Mouse (Mus musculus) intestine, embryonic 15.5 days (tissue): ENCODE measurements around the gene Gm20388. TPM values are rescaled to one million over a fixed set of nuclear protein-coding genes. Genes with fewer than 3 reads are reported as not detected.
A peak's percentile ranks its signal among the peaks of the same experiment; 100 is the strongest.

ENCODE experiments used
- ATAC-seq: fragments of 200-750 bp; cut with Nextera tagmentation; 2 replicates; pipeline ENCODE4 v1.8.0; 2017; ENCODE audit warnings: moderate TSS enrichment, moderate library complexity
- H3K27ac ChIP-seq: fragments of 300-500 bp; sonication (generic); 2 replicates; pipeline ENCODE4 v1.5.1; 2015; ENCODE audit warnings: mild to moderate bottlenecking, inconsistent platforms
- H3K27me3 ChIP-seq: fragments of 300-500 bp; sonication (generic); replicated peaks from 2 replicates; pipeline ENCODE4 v1.6.1; 2015; ENCODE audit warnings: inconsistent platforms
- H3K36me3 ChIP-seq: fragments of 300-500 bp; sonication (generic); 2 replicates; pipeline ENCODE4 v1.6.1; 2015; ENCODE audit warnings: inconsistent platforms
- H3K4me1 ChIP-seq: fragments of 300-500 bp; sonication (generic); replicated peaks from 2 replicates; pipeline ENCODE4 v1.6.1; 2015; ENCODE audit warnings: inconsistent platforms
- H3K4me2 ChIP-seq: fragments of 300-500 bp; sonication (generic); replicated peaks from 2 replicates; pipeline ENCODE4 v1.6.1; 2015; ENCODE audit warnings: mild to moderate bottlenecking, inconsistent platforms
- H3K4me3 ChIP-seq: fragments of 300-500 bp; sonication (generic); replicated peaks from 2 replicates; pipeline ENCODE4 v1.5.1; 2015; ENCODE audit warnings: inconsistent platforms
- H3K9ac ChIP-seq: fragments of 300-500 bp; sonication (generic); 2 replicates; pipeline ENCODE4 v1.6.1; 2015; ENCODE audit warnings: inconsistent platforms
- H3K9me3 ChIP-seq: fragments of 300-500 bp; sonication (generic); 2 replicates; pipeline ENCODE4 v1.6.1; 2016; ENCODE audit warnings: inconsistent platforms
- WGBS: fragments of 180-500 bp; shearing (Covaris S2); methylation state at CpG from one replicate; pipeline ENCODE4 v1.1.7; 2015; 5-methylcytosine and 5-hydroxymethylcytosine counted together
- polyA plus RNA-seq: library from polyadenylated mRNA; unstranded; fragments of >200 nt; fragmentation: Nextera tagmentation; extraction: Ambion mirVana; gene quantifications from 2 replicates; pipeline ENCODE4 v1.2.1, GENCODE M21; 2015

Gm20388 gene
- polyA plus RNA-seq, 1 experiment from 2014 or later = not detected

- H3K27me3 ChIP-seq = no peaks in the 10 kb centered on the region
- H3K9ac ChIP-seq = no peak overlapping the region
- H3K9me3 ChIP-seq = no peaks in the 10 kb centered on the region
- peak overlapping the region; percentile 96 for H3K27ac ChIP-seq
- 45% methylated on average over 14 of the region's 14 CpGs for WGBS
- H3K4me1 ChIP-seq = peaks cover 70% of the 10 kb centered on the region
- H3K4me3 ChIP-seq = no peak overlapping the region
- no peak for ATAC-seq
- no peak overlapping the region for H3K4me2 ChIP-seq
- no peaks in the 10 kb centered on the region for H3K36me3 ChIP-seq
Measured at GRCm38 (mm10) chr8:120278009-120278408, 367.4 kb downstream of the Gm20388 start.

DNA sequence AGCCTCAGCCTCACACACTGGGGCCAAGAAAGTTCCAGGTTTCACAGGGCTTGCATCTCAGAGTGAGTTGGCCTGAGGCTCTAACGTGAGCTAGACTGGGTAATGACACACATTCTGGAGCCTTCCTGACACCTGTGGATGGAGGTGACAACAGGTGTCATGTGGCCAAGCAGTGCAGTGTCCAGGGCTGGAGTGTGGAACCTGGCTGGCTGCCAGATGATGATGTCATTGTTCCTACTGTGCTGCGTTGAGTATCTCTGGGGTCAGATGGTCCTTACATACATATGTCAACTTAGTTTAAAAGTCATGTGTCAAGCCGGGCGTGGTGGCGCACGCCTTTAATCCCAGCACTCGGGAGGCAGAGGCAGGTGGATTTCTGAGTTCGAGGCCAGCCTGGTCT lies 368.8 kb downstream of the Gm20388 start:
- 75% methylated on average over 8 of the region's 8 CpGs for WGBS
- H3K27me3 ChIP-seq = no peaks in the 10 kb centered on the region
- no peak overlapping the region for H3K4me3 ChIP-seq
- H3K4me1 ChIP-seq = peaks cover 76% of the 10 kb centered on the region
- H3K9me3 ChIP-seq = no peaks in the 10 kb centered on the region
- peak overlapping the region; percentile 18; the same call in 1 of the 2 replicates for H3K27ac ChIP-seq
- no peak overlapping the region for H3K9ac ChIP-seq
- no peak overlapping the region for H3K4me2 ChIP-seq
- no peaks in the 10 kb centered on the region for H3K36me3 ChIP-seq
- ATAC-seq = no peak

DNA sequence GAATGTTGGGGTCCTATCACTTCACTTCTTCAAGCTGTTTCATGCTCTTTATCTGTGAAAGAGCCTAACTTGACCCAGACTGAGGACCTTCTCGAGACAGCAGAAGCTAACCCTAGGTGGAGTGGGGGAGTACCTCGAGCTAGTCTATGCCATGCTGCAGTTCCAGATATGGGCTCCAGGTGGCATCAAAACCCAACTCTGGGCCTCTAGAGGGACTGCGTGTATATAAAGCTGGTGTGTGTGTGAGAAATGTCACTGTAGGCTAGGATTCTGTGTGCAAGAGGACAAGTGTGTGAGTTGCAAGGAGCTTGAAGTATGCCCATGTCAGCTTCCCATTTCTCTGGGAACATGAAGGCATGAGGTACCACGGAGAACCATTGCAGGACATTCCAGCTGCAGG lies 370.8 kb downstream of the Gm20388 start:
- no peaks in the 10 kb centered on the region for H3K9me3 ChIP-seq
- no peaks in the 10 kb centered on the region for H3K27me3 ChIP-seq
- no peak overlapping the region for H3K4me3 ChIP-seq
- H3K4me1 ChIP-seq = peaks cover 77% of the 10 kb centered on the region
- no peak overlapping the region for H3K27ac ChIP-seq
- H3K9ac ChIP-seq = no peak overlapping the region
- ATAC-seq = no peak
- 18% methylated on average over 4 of the region's 4 CpGs for WGBS
- no peaks in the 10 kb centered on the region for H3K36me3 ChIP-seq
- no peak overlapping the region for H3K4me2 ChIP-seq

GRCm38 (mm10) chr8:120282465-120282864 lies 371.8 kb downstream of the Gm20388 start:
- Histone ChIP-seq H3K4me1 (peaks cover 67% of the 10 kb centered on the region), H3K27me3 (no peaks in the 10 kb centered on the region), H3K27ac (peak overlapping the region; percentile 40; the same call in 1 of the 2 replicates), H3K4me3 (no peak overlapping the region), H3K9ac (no peak overlapping the region), H3K4me2 (0 out of 2 replicates have a peak overlapping the region, but pooled peaks have one; percentile 3), H3K36me3 (no peaks in the 10 kb centered on the region), H3K9me3 (no peaks in the 10 kb centered on the region)
- WGBS = 49% methylated on average over 5 of the region's 5 CpGs
- ATAC-seq = no peak

- Histone ChIP-seq H3K4me1 (peaks cover 62% of the 10 kb centered on the region), H3K27me3 (no peaks in the 10 kb centered on the region), H3K36me3 (no peaks in the 10 kb centered on the region), H3K4me2 (0 out of 2 replicates have a peak overlapping the region, but pooled peaks have one; percentile 14), H3K9ac (no peak overlapping the region), H3K9me3 (no peaks in the 10 kb centered on the region), H3K4me3 (no peak overlapping the region), H3K27ac (peak overlapping the region; percentile 74)
- ATAC-seq = no peak
- WGBS = 38% methylated on average over 9 of the region's 9 CpGs
Measured at GRCm38 (mm10) chr8:120284265-120284664, 373.6 kb downstream of the Gm20388 start.

- 12% methylated on average over 3 of the region's 3 CpGs for WGBS
- H3K4me1 ChIP-seq = peaks cover 66% of the 10 kb centered on the region
- H3K9me3 ChIP-seq = no peaks in the 10 kb centered on the region
- H3K27me3 ChIP-seq = no peaks in the 10 kb centered on the region
- no peak overlapping the region for H3K4me2 ChIP-seq
- peak; percentile 83 for ATAC-seq
- H3K9ac ChIP-seq = no peak overlapping the region
- H3K36me3 ChIP-seq = no peaks in the 10 kb centered on the region
- H3K27ac ChIP-seq = peak overlapping the region; percentile 74
- H3K4me3 ChIP-seq = no peak overlapping the region
Measured at GRCm38 (mm10) chr8:120285033-120285432, 374.4 kb downstream of the Gm20388 start.

GRCm38 (mm10) chr8:120285878-120286277 lies 375.2 kb downstream of the Gm20388 start:
- H3K4me1 ChIP-seq = peaks cover 66% of the 10 kb centered on the region
- H3K27me3 ChIP-seq = no peaks in the 10 kb centered on the region
- WGBS = 69% methylated on average over 9 of the region's 9 CpGs
- H3K4me3 ChIP-seq = no peak overlapping the region
- H3K9me3 ChIP-seq = no peaks in the 10 kb centered on the region
- no peak overlapping the region for H3K4me2 ChIP-seq
- no peak for ATAC-seq
- no peak overlapping the region for H3K27ac ChIP-seq
- no peaks in the 10 kb centered on the region for H3K36me3 ChIP-seq
- no peak overlapping the region for H3K9ac ChIP-seq

DNA sequence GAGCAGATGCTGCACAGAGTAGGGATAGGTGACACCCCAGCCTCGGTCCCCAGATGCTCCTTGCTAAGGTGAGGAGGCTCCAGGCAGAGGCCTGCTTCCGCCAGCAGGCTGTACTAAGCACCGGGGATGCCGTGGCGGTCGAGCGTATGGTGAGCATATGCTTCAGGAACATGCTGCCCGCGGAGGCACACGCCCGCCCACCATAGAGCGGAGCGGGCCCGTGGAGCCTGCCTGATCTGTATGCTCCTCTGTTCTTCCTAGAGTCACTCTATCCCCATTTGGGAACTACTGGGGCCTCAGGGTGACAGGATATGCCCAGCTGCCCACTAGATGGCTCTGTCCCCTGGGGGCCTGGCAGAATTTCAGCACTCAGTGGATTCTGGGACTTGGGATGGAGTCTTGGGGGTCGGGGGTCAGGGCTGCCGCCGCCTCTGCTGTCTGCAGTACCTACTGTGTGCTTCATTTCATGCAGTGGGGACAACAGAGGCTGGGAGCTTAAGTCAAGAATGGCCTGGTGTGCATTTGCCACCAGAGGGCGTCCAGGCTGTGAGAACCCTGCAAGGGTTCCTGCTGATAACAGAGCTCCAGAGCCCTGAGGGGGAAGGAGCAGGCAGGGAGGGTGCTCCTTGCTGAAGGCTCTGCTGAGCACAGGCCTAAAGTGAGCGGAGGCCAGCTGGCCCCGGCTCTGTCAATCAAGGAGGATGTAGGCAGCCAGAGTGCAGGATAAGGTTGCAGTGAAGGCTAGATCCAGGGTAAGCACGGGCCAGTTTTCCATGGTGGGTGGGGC lies 377.7 kb downstream of the Gm20388 start:
- Histone ChIP-seq H3K27me3 (no peaks in the 10 kb centered on the region), H3K9ac (no peak overlapping the region), H3K4me1 (peaks cover 70% of the 10 kb centered on the region), H3K27ac (no peak overlapping the region), H3K4me2 (no peak overlapping the region), H3K36me3 (no peaks in the 10 kb centered on the region), H3K4me3 (no peak overlapping the region), H3K9me3 (no peaks in the 10 kb centered on the region)
- ATAC-seq = peak; percentile 39
- 45% methylated on average over 21 of the region's 21 CpGs for WGBS

DNA sequence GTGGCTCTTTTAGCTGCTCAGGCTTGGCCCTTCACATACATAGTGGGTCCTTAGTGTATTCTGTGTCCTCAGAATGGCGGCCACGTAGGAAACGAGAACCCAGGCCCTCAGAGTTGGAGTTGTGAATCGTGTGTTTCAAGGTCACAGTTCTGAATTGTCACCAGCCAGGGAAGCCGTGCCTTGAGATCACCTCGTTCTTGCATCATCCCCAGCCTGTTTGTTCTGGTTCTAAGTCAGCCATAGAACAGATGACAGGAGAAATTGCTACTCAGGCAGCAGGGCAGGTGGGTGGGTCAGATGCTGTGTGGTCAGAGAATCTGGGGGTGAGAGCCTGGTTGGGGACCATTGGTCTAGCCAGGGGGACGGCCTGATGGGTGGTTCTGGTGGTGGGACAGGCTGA lies 378.6 kb downstream of the Gm20388 start:
- Histone ChIP-seq H3K27me3 (no peaks in the 10 kb centered on the region), H3K9ac (no peak overlapping the region), H3K4me3 (no peak overlapping the region), H3K4me2 (no peak overlapping the region), H3K27ac (no peak overlapping the region), H3K9me3 (no peaks in the 10 kb centered on the region), H3K4me1 (peaks cover 65% of the 10 kb centered on the region), H3K36me3 (no peaks in the 10 kb centered on the region)
- WGBS = 83% methylated on average over 7 of the region's 7 CpGs
- no peak for ATAC-seq

DNA sequence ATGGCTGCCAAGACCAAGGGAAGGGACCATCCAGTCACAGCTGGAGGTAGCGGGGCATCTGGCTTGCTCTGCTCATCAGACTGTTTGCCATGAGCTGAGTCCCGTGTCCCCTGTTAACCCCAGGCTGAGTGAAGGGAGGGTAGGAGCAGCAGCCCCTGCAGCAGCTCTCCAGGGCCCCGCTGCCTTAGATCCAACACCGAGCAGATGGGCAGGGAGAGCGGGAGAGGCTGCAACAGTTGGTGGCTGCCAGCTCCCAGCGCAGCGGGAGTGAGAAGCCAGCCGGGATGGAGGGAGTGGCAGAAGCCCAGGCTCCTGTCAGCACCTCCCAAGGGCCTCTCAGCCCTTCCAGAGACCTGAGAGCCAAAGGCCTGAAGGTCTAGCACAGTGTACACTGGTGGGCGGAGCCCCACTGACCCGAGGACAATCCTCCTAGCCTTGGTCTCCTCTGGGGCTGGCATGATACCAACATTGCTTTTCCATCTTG lies 379.1 kb downstream of the Gm20388 start:
- no peak for ATAC-seq
- H3K27ac ChIP-seq = no peak overlapping the region
- 45% methylated on average over 10 of the region's 10 CpGs for WGBS
- no peak overlapping the region for H3K9ac ChIP-seq
- no peaks in the 10 kb centered on the region for H3K36me3 ChIP-seq
- H3K9me3 ChIP-seq = no peaks in the 10 kb centered on the region
- peaks cover 63% of the 10 kb centered on the region for H3K4me1 ChIP-seq
- no peak overlapping the region for H3K4me3 ChIP-seq
- H3K27me3 ChIP-seq = no peaks in the 10 kb centered on the region
- no peak overlapping the region for H3K4me2 ChIP-seq

DNA sequence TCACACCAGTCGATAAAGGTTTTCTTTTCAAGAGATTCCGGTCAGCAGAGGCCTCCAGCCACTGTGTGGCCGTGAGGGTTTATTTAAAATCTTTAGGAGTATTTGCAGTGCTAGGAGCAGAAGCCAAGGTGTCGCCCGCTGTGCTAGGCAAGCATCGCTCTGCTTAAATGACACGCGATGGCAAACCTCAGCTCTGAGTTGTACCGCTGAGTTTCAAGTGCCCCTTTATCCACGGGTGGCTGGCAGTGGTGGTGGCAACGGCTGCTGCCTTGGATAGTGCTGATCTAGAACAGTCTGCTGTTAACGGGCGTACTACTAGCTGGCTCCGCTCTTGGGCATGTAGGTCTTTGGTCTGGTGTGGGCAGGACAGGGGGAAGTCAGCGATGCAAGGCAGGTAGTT lies 380.0 kb downstream of the Gm20388 start:
- H3K4me1 ChIP-seq = peaks cover 63% of the 10 kb centered on the region
- H3K4me2 ChIP-seq = no peak overlapping the region
- ATAC-seq = no peak
- no peaks in the 10 kb centered on the region for H3K27me3 ChIP-seq
- H3K36me3 ChIP-seq = no peaks in the 10 kb centered on the region
- H3K27ac ChIP-seq = no peak overlapping the region
- no peaks in the 10 kb centered on the region for H3K9me3 ChIP-seq
- H3K9ac ChIP-seq = no peak overlapping the region
- WGBS = 76% methylated on average over 15 of the region's 15 CpGs
- no peak overlapping the region for H3K4me3 ChIP-seq

DNA sequence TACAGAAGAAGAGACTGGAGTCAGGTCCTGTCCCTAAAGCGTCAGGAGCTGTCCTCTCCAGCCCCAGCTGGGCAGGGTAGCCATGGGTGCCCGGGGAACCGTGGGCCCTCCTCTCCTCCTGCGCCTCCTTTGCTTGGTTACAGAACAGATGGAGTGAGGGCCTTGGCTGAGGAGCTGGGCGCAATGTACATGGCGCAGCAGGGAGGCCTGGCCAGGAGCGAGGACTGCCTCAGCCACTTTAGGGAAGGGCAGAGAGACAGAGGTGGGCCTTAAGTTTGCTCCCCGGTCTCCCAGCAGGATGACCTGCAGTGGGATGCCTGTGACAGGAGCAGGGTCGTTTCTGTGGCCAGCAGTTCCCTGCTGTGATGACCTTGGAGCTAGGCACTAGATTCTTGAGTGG lies 381.0 kb downstream of the Gm20388 start:
- H3K4me2 ChIP-seq = no peak overlapping the region
- H3K27ac ChIP-seq = no peak overlapping the region
- no peak overlapping the region for H3K4me3 ChIP-seq
- H3K36me3 ChIP-seq = no peaks in the 10 kb centered on the region
- 89% methylated on average over 9 of the region's 9 CpGs for WGBS
- ATAC-seq = no peak
- H3K9ac ChIP-seq = no peak overlapping the region
- H3K4me1 ChIP-seq = peaks cover 65% of the 10 kb centered on the region
- H3K9me3 ChIP-seq = no peaks in the 10 kb centered on the region
- H3K27me3 ChIP-seq = no peaks in the 10 kb centered on the region
